Mouse (Mus musculus) lung, postnatal 0 days (tissue): Measurements from ENCODE around the gene Olfr872. TPM values are rescaled to one million over a fixed set of nuclear protein-coding genes. Genes with fewer than 3 reads are reported as not detected.
"Not testable (repeated sequence)": the region's sequence is repeated elsewhere in the genome, so short reads cannot be mapped to it uniquely, and the experiment has no call there.

ENCODE experiments used
- ATAC-seq: fragments of 200-750 bp; cut with Nextera tagmentation; 2 replicates; pipeline ENCODE4 v1.8.0; 2017; ENCODE audit warnings: moderate library complexity
- DNase-seq: peaks from one replicate; pipeline ENCODE4 v3.0.0-alpha.2; 2016; ENCODE audit warnings: low spot score
- H3K27ac ChIP-seq: fragments of 300-500 bp; sonication (generic); 2 replicates; pipeline ENCODE4 v1.5.1; 2014; ENCODE audit warnings: antibody characterized with exemption, mild to moderate bottlenecking, low read length, mixed read lengths
- H3K27me3 ChIP-seq: fragments of 300-500 bp; sonication (generic); replicated peaks from 2 replicates; pipeline ENCODE4 v1.6.1; 2014; ENCODE audit warnings: low read length, mixed read lengths; ENCODE audit not compliant: insufficient read depth
- H3K36me3 ChIP-seq: fragments of 300-500 bp; sonication (generic); 2 replicates; pipeline ENCODE4 v1.6.1; 2014; ENCODE audit warnings: low read length, mixed read lengths; ENCODE audit not compliant: insufficient read depth
- H3K4me1 ChIP-seq: fragments of 300-500 bp; sonication (generic); 2 replicates; pipeline ENCODE4 v1.6.1; 2014; ENCODE audit warnings: antibody characterized with exemption, low read depth, low read length, mixed read lengths; ENCODE audit not compliant: insufficient read depth
- H3K4me2 ChIP-seq: fragments of 300-500 bp; sonication (generic); replicated peaks from 2 replicates; pipeline ENCODE4 v1.6.1; 2014; ENCODE audit warnings: low read depth, mild to moderate bottlenecking, low read length, moderate library complexity, mixed read lengths
- H3K4me3 ChIP-seq: fragments of 300-500 bp; sonication (generic); 2 replicates; pipeline ENCODE4 v1.5.1; 2014; ENCODE audit warnings: low read depth, low read length
- H3K9ac ChIP-seq: fragments of 300-500 bp; sonication (generic); replicated peaks from 2 replicates; pipeline ENCODE4 v1.6.1; 2014; ENCODE audit warnings: low read depth, mild to moderate bottlenecking
- H3K9me3 ChIP-seq: fragments of 300-500 bp; sonication (generic); 2 replicates; pipeline ENCODE4 v1.6.1; 2016; ENCODE audit warnings: low read length, mixed read lengths
- CTCF ChIP-seq: IDR thresholded peaks from 2 replicates; pipeline ENCODE4 v1.5.1; 2016; ENCODE audit warnings: antibody characterized with exemption, mild to moderate bottlenecking
- EP300 ChIP-seq: IDR thresholded peaks from 2 replicates; pipeline ENCODE4 v1.6.1; 2016; ENCODE audit warnings: antibody characterized with exemption, mild to moderate bottlenecking, control low read depth
- WGBS: fragments of 180-500 bp; shearing (Covaris S2); extraction: QIAGEN DNeasy Blood & Tissue Kit; methylation state at CpG from one replicate; pipeline ENCODE4 v1.1.7; 2014; 5-methylcytosine and 5-hydroxymethylcytosine counted together
- polyA plus RNA-seq: library from polyadenylated mRNA; unstranded; fragments of >200 nt; fragmentation: Nextera tagmentation; extraction: Ambion mirVana; gene quantifications from 2 replicates; pipeline ENCODE4 v1.2.1, GENCODE M21; 2015

Gene Olfr872
- not detected in 2 replicates for polyA plus RNA-seq

DNA sequence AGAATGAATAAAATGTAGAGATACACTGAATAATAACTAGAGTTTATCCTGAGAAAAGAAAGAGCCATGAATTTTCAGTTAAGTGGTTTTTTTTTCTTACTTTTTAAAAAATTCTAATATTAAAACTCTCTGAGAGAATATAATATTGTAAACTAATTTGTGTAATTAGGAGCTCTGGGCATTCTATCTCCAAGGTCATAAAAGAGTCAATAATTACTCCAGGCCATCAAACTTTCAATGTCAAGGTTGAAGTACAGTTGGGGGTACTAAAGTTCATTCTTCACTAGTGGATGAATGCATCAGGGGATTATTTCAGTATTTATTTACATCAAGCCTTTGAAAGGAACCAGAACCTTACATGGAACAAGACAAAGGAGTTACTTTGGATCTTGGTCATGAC is at the start of gene Olfr872:
Olfr872 (plus strand) TSS at position 301 of the 400 bp plus-strand sequence.
- H3K4me3 ChIP-seq, result no peak within 1 kb of the TSS
- H3K27ac ChIP-seq, result no peak within 1 kb of the TSS
- DNase-seq (no peak), ATAC-seq (no peak)
- H3K9ac ChIP-seq, result no peak within 1 kb of the TSS
- no peak for TF ChIP-seq EP300
- H3K4me1 ChIP-seq, result no peaks in the 10 kb centered on the region
- H3K9me3 ChIP-seq, result no peaks in the 10 kb centered on the region
- H3K4me2 ChIP-seq, result no peak within 1 kb of the TSS
- H3K36me3 ChIP-seq, result no peaks in the 10 kb centered on the region
- H3K27me3 ChIP-seq, result no peaks in the 10 kb centered on the region

DNA sequence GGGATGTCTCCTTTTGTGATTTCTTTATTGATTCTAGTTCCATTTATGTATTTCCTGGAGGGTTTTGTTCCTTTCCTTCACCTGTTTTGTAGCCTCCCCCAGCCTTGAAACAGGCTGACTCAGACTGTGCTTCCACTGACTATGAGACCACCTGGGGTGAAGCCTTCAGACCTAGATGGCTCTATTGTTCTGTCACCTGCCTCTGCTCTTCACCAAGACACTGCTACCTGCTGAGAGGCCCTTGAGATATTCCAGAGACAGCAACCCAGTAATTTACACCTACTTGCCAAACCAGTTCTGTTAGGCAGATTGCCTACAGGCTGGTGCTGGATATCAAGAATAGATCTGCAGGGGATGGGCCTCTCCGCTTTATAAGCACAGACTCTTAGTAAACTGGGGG is 34.8 kb upstream of the Olfr872 start:
- 71% methylated on average over 1 of the region's 1 CpGs for whole genome bisulfite sequencing

DNA sequence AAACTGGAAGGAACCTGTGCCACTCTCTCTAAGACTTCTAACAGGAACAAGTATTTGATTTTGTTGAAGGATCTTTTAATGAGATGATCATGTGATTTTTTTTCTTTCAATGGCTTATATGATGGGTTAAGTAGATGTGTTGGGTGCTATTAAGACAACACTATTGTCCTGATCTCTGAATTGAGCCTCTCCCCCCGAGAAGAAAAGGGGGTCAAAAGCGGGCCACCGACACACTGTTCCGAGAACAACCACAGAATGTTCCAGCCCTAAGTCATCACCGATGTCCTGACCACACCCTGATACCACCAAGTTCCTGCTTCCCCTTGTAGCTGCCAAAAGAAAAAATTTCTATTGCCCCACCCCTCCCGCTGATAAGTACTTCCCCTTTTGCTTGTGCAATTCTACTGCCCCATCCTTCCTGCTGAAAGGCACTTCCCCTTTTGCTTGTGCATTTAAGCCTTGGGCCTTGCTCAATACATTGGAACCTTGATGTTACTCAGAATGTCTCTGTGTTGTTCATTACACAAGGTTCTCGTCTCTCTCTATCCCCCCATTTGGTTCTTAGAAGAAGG is 33.4 kb upstream of the Olfr872 start:
- not testable (repeated sequence) for H3K4me3 ChIP-seq, H3K4me2 ChIP-seq
- 90% methylated on average over 7 of the region's 7 CpGs for WGBS

More for the DNA sequence above, 34.8 kb upstream of the Olfr872 start:
- Histone ChIP-seq H3K4me2 (no peak overlapping the region), H3K27ac (no peak overlapping the region), H3K9me3 (no peaks in the 10 kb centered on the region), H3K4me3 (no peak overlapping the region), H3K9ac (no peak overlapping the region), H3K4me1 (no peaks in the 10 kb centered on the region), H3K36me3 (no peaks in the 10 kb centered on the region), H3K27me3 (no peaks in the 10 kb centered on the region)
- ATAC-seq, result no peak
- TF ChIP-seq EP300, result no peak
- TF ChIP-seq CTCF, result no peak
- no peak for DNase-seq

DNA sequence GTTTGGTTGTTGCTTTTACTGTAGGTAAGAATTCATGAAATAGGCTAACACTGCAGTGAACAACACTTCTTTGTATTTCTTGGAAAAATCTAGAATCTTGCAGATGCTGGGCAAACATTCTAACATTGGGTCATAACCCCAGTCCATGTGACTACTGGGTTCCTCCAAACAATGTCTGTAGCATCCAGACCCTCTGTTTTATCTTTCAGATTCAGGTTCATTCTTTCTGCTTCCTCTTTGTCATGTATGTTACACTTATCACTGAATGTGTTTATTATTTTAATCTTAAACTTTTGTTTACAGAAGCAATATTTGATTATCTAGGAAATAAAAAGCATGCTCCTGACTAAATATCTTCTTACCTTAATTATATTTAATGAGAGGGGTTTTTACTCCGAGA is 26.1 kb upstream of the Olfr872 start:
- Histone ChIP-seq H3K9me3 (no peaks in the 10 kb centered on the region), H3K4me2 (no peak overlapping the region), H3K4me3 (no peak overlapping the region), H3K4me1 (no peaks in the 10 kb centered on the region), H3K36me3 (no peaks in the 10 kb centered on the region), H3K27ac (no peak overlapping the region), H3K27me3 (no peaks in the 10 kb centered on the region), H3K9ac (no peak overlapping the region)
- TF ChIP-seq CTCF (no peak), EP300 (no peak)
- ATAC-seq (no peak), DNase-seq (no peak)
- 31% methylated on average over 1 of the region's 1 CpGs for WGBS

More for the DNA sequence above, 33.4 kb upstream of the Olfr872 start:
- H3K27me3 ChIP-seq, H3K36me3 ChIP-seq, H3K4me1 ChIP-seq, H3K9me3 ChIP-seq, DNase-seq, ATAC-seq, H3K9ac ChIP-seq, H3K27ac ChIP-seq: not testable (repeated sequence)

DNA sequence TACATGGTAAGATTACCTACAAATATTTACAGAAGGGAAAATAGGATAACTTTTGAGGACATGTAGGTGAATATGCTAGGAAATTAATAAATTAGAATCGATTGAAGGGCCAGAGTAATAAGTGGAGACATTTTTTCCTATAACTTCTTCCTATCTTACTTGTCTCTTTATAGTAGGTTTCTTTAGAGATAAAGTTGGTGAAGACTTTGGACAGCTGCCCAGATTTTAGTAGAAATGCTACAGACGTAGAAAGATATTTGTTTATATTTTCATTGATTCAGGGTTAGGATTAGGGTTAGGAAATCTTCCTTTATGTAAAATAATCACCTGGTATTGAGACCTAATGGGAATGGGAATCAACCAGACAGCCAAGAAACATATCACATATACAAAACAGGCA is 25.4 kb upstream of the Olfr872 start:
- Histone ChIP-seq H3K4me2 (no peak overlapping the region), H3K9ac (no peak overlapping the region), H3K36me3 (no peaks in the 10 kb centered on the region), H3K4me3 (no peak overlapping the region), H3K27me3 (no peaks in the 10 kb centered on the region), H3K9me3 (no peaks in the 10 kb centered on the region), H3K27ac (no peak overlapping the region), H3K4me1 (no peaks in the 10 kb centered on the region)
- 54% methylated on average over 2 of the region's 2 CpGs for WGBS
- TF ChIP-seq EP300 (no peak), CTCF (no peak)
- DNase-seq (no peak), ATAC-seq (no peak)

DNA sequence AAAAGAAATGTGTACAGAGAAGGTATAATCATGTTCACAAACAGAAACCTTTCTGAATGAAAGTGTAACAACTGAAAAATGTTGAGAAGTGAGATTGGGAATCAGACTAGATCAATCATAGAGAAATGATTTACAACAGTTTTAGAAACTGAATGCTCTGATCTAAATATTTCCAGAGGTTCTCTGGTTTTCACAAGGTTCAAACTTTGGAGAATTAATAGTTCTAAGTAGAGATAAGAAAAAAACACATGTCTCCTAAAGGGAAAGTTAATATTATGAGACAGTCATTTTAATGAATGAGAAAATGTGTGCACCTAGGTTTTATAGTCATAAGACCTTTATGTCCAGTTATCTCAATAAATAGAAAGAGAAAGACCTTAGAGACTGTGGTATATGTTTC is 25.0 kb upstream of the Olfr872 start, which contains the start of gene Olfr871:
Olfr871 (plus strand) TSS at position 301 of the 400 bp plus-strand sequence.
- Histone ChIP-seq H3K27me3 (no peaks in the 10 kb centered on the region), H3K36me3 (no peaks in the 10 kb centered on the region), H3K27ac (no peak within 1 kb of the TSS), H3K9ac (no peak within 1 kb of the TSS), H3K9me3 (no peaks in the 10 kb centered on the region), H3K4me1 (no peaks in the 10 kb centered on the region), H3K4me3 (no peak within 1 kb of the TSS), H3K4me2 (no peak within 1 kb of the TSS)
- no peak for TF ChIP-seq CTCF
- no peak for TF ChIP-seq EP300
- ATAC-seq (no peak), DNase-seq (no peak)

DNA sequence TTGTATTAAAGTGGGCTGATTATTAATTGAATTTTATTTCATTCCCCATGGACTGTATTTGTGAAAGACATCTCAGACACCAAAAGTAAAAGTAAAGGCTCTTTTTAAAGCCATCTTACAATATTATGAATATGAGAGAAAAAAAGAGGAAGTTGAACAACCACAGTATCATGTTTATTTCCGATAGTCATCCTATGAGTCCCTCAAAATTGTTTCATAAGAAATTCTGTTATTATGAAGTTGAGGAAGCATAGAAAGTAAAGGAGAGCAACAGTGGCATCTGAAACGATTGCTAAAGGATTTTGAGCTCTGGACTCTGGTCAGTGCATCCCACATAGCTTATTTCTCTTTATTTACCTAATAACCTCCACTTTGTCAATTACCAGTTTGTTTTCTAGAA is 459 bp downstream of the Olfr872 start:
- Histone ChIP-seq H3K9me3 (no peaks in the 10 kb centered on the region), H3K4me1 (no peaks in the 10 kb centered on the region), H3K36me3 (no peaks in the 10 kb centered on the region), H3K27ac (no peak overlapping the region), H3K27me3 (no peaks in the 10 kb centered on the region), H3K4me2 (no peak overlapping the region), H3K9ac (no peak overlapping the region), H3K4me3 (no peak overlapping the region)
- 52% methylated on average over 2 of the region's 2 CpGs for WGBS
- ATAC-seq (no peak), DNase-seq (no peak)
- TF ChIP-seq CTCF (no peak), EP300 (no peak)
